Mouse (Mus musculus): Measurements from ENCODE around the gene Gm10295. TPM values are rescaled to one million over a fixed set of nuclear protein-coding genes. Genes with fewer than 3 reads are reported as not detected.

Gm10295 gene
- not detected for total RNA-seq (2021)
- long read RNA-seq, experiment 1 = 0 reads
- long read RNA-seq, experiment 2 = 0 reads

DNA sequence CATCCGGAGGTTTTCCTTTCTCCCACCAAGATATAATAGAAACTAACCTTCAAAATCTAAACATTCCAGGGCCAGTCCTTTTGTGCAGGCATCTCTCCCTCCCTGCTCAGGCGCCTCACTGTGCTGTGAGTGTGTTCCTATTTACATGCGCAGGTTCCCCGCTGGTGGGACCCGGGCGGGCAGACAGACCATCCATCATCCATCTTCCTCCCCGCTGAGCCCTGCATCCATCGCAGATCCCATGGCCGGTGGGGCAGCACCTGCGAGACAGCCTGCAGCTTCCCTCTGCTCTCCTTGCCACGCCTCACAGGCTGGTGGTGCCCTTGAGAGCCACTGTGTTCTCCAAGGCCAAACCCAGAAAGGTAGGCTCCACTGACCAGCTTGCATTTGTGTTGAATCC, at the start of gene Gm10295:
TSS of gene Gm10295 (minus strand) at position 122 of the 400 bp plus-strand sequence.
- DNase-seq (ENCODE audit: low spot score in 2 of 2) = no peak

DNA sequence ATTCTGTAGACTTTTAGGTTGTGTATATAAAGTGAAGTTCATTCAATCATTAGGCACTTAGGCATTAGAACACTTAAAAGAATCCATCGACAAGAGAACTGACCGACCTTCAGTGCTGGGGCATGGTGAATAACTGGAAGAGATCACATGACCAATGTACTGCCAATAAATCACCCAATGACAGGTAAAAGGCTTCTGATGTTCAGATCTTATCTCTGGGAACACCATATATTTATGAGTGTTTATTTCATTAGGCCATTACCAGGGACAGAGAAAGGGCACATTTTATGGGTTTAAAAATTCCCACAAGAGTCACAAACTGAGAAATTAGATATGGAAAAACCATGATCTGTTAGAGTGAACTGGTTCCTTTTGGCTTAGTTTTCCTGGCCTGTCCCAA, 49.7 kb upstream of the Gm10295 start:
- no peak for DNase-seq (ENCODE audit: low spot score in 2 of 2)

DNA sequence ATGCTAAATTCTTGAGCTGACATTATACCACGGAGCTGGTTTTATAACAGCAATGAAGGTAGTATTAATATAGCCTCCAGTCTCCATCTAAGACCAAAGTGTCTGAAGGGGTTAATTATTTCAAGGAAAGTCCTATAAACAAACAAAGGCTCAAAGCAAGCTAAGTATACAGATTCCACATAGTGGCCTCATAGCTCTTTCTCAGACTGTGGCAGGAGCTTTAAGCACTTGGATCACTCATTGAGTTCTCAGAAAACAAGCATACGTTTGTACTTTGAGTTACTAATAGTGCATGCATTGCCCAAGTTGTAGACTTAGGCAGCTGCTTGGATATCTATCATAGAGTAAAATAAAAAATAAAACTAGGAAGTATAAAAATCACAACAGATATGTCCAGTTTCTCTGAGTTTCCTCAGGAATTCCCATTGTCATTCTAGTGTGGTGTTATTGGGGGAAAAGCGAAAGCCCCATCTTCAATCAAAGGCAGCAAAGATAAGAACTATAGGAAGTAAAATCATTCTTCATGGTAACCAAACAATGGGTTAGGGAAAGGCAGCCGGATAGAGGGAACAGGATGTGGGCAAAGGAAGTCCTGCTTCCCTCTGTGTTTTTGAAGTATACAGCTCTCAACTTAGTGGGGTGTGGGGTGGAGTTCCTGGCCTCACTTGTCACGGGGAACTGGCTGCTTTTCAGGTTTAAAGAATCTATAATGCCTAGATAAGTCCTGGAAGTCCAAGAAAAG, 48.8 kb upstream of the Gm10295 start:
- DNase-seq (ENCODE audit: low spot score in 2 of 2) = no peak

DNA sequence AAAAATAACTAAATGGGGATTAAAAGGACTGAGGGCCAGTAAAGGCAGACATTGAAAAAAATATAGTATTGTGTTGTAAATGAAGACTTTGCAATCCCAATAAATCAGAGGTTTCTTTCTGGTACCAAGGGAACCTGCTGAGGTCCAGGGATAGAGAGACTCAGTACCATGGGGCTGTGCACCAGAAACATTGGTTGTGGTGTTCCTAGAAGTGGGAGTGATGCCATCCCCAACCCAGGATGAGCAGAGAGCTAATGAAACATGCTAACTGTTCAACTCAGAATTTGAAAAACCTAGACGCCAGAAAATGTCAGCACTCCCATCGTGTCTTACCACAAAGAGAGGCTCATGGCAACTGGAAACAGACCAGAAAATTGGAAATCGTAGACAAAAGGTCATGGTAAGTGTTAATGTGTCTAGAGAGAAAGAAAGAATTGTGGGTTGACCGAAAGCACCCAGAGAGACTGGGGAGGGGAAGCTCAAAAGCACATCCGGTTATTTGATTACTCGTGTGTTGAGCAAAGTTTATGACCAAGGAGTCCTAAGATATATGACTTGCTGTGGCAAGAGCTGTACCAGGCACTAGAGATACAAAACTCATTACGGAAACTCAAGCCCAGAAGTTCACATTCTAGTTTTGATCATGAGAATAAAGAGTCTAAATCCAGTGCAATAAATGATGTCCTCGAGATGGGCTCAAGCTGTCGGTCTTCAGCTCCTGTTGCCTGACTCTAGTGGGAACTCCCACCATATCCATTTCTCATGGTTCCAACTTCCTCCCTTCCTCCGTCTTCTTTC, 47.9 kb upstream of the Gm10295 start:
- DNase-seq (ENCODE audit: low spot score in 2 of 2) = no peak

DNA sequence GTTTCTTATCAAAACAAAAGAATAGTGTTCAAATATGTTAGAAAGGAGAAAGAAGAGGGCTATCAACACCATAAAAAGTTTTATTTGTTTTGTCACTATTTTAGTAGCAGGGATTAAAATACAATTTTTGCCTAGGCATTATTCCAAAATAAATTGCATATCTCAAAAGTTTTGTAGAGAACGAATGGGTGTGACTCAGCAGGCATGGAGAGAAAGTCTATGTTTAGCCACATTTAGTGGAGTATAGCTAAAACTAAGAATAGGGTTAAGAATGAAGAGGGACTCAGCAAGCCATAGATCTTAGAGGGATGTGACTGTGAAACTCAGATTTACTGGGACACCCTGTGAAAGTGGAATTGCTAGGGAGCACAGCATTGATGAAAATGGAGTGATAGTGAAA, 47.1 kb upstream of the Gm10295 start:
- DNase-seq (ENCODE audit: low spot score in 2 of 2) = no peak

DNA sequence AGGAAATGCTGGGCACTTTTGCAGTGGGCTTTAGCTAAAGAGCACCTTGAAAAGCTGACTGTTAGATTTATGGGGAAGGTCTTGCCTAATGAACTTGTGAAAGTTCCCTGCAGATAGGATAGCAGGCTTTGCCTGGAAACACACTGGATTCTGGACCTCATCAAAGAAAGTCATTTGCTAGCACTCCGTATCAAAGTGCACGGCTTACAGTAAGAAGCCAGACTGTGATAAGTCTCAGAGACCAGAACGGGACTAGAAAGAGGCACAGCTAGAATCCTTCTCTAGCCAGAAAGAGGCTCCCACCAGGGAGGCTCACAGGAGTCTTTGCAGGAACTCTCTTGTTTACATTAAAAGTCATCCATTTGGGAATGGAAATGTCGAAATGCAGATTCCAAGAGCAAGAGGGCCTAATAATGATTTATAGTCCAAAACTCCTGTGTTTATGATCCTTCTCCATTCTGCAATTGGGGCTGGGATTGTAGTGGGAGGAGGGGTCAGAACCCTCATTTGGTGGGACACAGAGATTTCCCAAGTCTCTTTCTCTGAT, 41.6 kb upstream of the Gm10295 start:
- DNase-seq (ENCODE audit: low spot score in 2 of 2) = no peak

DNA sequence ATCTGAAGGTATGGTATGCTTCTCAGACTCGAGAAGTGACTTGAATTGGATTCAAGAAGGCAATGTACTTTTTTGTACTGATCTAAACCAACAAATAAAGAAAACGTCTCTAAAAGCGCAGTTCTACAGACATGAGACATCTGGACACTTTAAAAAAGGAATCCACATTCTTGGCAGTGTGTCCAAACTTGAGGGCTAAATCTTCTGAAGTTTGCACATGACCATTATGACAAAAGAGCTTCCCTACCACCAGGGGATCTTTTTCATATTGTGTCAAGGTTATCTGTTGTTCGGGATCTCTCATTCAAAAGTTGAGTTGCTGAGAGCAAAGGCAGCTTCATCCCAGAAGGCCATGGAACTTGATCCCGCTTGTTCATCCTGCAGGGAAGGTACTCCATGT, 40.0 kb upstream of the Gm10295 start:
- DNase-seq (ENCODE audit: low spot score in 2 of 2) = no peak

DNA sequence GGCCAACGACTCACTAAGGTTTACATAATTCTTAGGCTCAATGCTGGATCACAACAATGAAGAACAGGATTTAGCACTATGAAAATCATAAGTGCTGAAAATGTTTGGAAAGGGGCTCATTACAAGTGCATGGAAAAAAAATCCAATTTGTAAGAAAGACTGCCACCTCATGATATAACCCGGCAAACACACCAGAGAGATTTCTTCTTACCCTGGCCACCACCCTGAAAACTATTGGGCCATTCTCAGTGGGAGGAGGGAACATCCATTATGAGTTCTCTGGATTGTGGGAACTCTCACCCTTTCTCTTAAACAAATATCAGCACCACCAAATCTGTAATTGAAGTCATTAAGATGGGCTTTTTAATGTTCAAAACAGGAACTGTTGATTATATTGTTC, 39.0 kb upstream of the Gm10295 start:
- no peak for DNase-seq (ENCODE audit: low spot score in 2 of 2)

DNA sequence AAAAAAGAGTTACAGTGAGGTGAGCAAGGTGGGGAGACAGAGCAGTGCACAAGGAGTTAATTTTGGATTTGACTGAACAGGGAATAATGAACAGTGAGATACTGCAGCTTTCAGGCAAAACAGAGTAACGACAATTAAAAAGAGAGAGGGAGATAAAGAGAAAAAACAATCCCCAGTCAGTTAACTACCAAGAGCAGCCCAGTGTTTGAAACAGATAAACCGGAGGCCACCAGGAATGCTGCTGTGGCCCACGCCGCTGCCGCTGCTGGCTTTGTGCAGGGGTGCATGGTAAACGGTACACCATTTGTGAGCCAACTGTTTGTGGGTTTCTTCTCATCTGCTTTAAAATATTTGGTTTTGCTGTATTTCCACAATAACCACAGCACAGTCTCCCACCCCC, 34.8 kb upstream of the Gm10295 start:
- no peak for DNase-seq (ENCODE audit: low spot score in 2 of 2)

DNA sequence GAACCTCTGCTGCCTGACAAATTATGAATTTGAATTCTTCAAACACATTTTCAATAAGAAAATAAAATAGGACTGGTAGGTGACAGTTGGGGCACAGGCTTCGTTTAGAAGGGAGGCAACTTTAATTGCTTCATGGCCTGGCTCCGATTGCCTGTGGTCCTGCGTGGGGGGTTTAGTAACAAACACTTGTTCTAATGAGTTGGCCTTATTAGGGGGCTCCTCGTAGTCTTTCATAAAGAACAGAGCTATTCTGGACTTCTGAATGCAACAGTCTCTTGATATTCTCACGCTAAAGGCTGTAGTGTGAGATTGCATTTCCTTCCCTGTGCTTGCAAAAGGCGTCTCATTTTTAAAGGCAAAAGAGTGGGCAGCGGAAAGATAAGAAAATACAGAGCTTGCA, 33.6 kb upstream of the Gm10295 start:
- DNase-seq (ENCODE audit: low spot score in 2 of 2) = no peak

DNA sequence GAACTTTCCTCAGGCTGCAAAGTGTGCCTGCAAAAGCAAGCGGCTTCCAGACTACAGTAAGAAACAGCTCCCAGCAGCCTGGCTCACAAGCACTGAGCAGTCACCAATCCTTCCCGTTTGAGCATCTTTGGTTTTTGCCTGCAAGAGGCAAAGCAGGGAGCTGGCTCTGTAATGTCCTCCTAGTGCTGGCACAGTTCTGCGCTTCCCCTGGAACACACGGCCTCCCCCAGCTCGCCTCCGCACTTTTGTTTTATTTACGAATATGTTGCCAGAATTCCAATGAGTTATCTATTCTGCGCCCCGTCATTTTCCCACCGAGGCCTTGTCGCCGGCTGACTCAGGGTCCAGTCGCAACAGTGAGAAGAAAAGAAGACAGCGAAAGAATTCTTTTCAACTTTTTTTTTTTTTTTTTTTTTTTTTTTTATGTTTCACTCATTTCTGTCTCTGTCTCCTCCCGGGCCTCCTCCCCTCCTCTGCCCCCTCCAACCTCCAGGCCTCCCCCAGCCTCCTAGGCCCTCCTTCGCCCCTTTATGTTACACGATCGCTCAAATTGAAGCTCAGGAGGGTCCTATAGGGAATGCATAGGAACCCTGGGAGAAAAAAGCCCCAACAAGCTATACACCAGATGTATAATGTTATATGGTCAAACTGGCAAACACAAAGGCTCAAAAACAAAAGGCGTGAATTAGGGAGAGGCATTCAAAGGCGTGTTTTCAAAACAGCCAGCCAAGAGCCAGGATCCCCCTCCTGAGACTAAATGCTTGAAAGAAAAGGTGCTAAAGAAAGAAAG, 32.3 kb upstream of the Gm10295 start:
- peak; percentile 6 to 11 for DNase-seq (ENCODE audit: low spot score in 2 of 2)

DNA sequence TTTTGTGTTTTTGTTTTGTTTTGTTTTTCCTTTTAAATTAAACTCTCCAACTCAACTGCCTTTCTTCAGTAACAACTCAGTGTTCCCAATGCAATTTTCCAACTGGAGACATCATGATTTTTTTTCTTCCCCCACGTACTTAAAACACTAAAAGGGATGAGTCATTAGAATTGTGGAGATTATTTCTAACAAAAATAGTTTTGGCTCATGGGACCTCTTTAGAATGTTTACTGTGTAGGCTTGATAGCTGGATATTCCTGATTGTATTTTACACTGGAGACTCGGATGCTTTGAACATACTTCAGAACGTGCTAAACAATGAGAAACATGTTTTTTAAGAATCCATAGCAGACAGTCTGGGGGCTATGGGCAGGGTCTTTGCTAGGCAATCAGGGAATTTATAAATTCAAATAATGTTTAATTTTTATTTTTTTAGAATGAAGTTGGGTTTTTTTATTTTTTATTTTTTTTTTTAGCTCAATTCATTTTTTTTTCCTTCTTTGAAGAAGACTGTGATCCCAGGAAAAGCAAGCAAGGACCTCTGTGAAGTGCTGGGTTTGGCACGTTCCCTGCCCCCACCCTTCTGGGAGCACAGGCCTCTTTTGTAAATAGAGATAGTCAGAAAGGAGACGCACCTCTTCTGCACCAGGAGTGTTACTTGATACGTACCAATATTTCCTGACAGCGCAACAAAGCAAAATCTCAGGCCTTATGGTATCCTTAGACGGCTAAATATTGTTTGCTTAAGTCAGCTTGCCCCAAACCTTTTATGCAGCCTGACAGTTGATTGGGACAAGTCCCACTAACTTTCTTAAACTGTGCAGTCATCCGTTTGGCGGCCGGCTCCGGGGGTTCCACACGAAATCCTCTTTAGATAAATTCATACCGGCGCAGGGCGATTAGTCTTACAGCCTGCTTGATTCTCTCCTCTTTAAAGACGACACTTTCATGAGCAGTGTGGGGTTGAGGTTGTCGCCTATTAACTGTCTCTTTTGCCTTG, 28.8 kb upstream of the Gm10295 start:
- DNase-seq (ENCODE audit: low spot score in 2 of 2) = no peak

DNA sequence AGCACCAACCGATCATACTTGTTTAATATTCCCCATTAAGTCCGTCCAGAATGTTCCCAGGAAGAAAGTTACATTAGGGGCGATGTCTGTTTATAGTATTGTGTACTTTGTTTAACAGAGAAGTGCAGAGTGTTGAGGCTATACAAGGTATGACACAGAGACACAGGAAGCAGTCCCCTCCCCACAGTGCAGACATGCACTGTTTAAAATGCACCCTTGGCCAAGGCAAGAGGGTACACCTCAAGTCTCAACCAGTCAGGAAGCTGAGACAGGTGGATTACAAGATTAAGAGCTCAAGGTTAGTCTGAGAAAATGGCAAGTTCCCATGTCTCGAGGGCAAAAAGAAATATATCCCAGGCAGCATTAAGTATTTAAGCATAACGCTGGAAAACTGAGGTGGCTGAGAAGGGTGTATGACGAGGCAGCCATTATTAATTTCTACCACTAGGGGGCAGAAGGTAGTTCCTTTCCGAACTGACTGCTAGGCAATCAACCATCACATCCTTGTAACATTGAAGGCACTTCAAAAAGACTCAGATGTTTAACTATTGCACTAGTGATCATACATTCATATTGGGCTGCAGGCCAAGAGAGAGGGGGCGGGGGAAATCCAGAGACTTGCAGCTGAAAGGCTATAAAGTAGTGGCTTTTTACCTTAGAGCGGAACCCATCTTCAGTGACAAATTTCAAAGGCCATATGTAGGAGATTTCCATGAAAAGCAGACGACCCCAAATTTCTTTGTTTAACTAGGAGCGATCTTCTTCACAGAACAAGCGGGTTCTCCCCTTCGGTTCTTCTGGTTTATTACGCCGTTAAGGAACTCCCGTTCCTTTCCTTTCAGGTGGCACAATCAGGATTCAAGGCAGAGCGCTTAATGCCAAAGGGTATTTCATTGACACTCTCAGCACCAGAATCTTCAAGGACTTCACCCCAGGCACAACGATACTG, 27.8 kb upstream of the Gm10295 start:
- peak; percentile 7 to 46 for DNase-seq (ENCODE audit: low spot score in 2 of 2)

DNA sequence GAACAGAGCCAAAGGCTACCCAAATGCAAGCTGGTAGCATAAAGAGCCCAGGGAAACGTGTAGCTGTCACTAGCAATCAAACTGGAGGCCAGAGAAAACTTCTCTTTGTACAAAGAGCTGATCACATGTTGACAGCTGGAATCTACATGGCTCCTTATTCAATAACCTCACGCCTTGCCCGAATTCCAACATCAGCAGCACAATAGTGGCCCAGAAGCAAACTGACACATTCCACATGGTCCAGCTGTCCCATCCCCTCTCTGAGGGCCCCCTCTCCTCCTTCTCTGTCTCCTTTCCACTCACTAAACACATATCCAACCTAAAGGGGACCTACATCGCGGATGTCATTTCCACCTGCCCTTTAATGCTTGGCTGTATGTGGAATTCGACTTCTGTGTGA, 26.7 kb upstream of the Gm10295 start:
- DNase-seq (ENCODE audit: low spot score in 2 of 2) = no peak

DNA sequence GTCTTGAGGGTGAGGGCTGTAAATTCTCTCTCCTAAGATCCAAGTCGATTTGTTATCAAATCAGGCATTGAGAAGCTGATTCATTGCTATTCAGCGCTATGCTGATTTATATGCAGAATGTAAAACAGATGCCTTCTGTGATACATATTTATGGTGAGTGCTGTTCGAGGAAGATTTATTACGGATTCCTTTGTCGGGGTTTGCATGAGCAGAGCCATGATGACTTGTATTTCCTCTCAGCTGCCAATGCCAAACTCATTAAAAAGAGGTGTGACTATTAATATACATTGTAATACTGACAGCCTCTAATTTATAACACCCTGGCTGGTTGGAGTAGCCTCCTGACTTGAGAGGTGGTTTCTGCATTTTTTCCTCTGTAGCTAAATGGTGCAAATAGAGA, 22.8 kb upstream of the Gm10295 start:
- no peak for DNase-seq (ENCODE audit: low spot score in 2 of 2)

DNA sequence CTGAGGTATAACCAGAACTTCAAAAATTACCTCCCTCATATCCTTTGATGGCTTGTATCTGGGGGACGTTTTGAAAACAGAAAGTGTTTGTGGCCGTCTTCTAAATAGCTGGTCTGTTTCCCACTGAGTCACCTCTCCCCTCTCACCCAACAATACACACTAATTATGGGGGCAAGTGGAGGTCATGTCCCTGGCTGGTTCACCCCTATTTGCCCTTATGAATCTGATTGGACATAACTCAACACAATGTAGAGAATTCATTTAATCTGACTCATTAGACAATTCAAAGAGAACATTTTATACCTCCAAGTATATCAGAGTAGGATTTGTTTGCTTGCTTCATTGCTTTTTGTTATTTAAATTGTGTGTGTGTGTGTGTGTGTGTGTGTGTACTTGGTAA, 20.6 kb upstream of the Gm10295 start:
- no peak for DNase-seq (ENCODE audit: low spot score in 2 of 2)

DNA sequence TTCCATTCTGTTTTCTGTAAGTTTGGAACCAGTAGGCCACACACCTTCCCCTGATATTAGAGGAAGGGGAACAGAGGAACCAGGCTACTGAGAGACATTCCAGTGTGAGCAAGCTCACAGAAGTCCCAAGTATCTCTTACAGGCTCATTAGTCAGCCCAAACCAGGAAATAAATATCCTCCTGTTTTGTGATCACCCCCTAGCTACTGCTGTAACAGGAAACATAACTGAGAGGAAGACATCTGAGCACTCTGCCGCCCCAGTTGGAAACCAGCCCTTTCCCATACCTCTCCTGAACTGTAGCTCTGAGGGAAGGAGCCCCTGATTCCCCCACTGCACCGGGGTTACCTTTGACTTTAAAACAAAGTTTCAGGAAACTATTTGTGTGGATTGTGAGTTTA, 19.5 kb upstream of the Gm10295 start:
- no peak for DNase-seq (ENCODE audit: low spot score in 2 of 2)

DNA sequence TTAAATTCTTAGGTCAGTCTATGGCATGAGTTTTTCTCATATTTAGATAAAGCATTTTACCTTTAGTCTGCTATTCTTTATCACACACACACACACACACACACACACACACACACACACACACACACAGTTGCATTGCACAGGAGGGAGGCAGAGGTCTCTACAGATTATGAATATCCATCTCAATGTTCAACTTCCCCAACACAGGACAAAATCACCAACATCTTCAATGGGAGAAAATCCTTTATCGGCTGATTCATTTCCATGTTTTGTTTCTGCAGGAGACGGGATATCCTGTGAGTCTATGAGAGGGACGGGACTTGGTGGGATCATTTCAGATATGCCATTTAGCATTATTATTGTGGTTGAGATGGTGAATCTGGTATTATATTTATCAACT, 18.8 kb upstream of the Gm10295 start:
- no peak for DNase-seq (ENCODE audit: low spot score in 2 of 2)

DNA sequence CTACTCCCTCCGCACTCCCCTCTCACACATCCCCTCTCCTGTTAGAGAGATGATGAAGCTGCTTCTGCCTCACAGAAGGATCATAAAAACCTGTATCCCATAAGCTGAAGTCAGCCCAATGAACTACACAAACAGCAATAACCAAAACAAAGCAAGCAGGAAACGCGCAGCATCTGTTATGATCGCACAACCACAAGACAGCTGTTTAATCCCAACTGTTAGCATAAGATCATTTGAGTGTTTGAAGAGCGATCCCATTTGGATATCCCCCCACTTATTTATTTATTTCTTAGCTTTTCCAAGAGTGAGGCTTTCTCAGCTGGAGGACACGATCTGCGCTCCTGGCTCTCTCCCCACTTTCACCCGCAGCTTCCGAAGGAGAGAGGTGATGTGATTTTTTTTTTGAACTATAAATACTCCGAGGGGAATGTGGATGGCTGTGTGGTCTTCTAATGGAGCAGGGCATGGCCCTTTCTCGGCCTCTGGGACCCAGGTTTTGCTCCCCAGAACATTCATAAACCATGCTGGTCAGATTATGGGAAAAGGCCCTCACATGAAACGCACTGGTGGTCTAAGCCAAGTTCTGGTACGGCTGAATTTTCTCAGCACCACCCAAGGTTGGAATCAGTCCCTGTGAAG, 17.4 kb upstream of the Gm10295 start:
- no peak for DNase-seq (ENCODE audit: low spot score in 2 of 2)
